Mouse (Mus musculus) layer of hippocampus, adult 18-20 months (tissue): ENCODE results near the gene Tmem254b. TPM values are rescaled to one million over a fixed set of nuclear protein-coding genes. Genes with fewer than 3 reads are reported as not detected.
"Not testable (repeated sequence)": the region's sequence is repeated elsewhere in the genome, so short reads cannot be mapped to it uniquely, and the experiment has no call there.

ENCODE experiments used
- DNase-seq, 2 experiments: peaks; one replicate each; pipeline ENCODE4 v3.0.0; 2022; ENCODE audit warnings: low spot score in 2 of 2
- long read RNA-seq: library from polyadenylated mRNA; stranded (forward); transcript quantifications from one replicate; pipeline ENCODE4 v2.0.0, GENCODE M21; 2021
- total RNA-seq, 2 experiments: library from RNA; stranded (reverse); gene quantifications; 2 replicates each; pipeline ENCODE4 v1.2.3; 2021

The Tmem254b gene
- total RNA-seq, result 10 to 100 TPM in 1 of 2 experiments, 1 to 10 TPM in 1; 9.5 to 10.9 TPM
- long read RNA-seq, transcript Tmem254b-201 (4 exons, 1,447 nt), result major isoform, 11 of 12 reads
- long read RNA-seq, partial matches to known transcripts, result 0 of 12 reads
- long read RNA-seq, other reads (novel, unspliced or antisense), result 1 of 12 reads

DNA sequence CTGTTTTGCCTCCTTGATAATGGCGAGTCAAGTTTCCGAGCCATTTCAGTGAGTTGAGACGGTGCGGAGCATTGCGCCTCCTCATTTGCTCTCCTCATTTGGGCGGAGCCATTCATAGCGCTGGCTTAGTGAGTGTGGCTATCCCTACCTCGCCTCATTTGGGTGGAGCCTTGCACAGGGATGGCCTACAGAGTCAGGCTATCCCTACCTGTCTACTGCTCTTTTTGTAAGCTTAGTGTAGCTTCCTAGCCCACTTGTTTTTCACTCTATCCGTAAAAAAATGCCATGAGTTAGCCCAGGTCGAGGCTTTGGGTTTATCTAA, at the start of gene Tmem254b:
Tmem254b (minus strand) TSS at position 116 of the 322 bp plus-strand sequence.
- not testable (repeated sequence) for DNase-seq

DNA sequence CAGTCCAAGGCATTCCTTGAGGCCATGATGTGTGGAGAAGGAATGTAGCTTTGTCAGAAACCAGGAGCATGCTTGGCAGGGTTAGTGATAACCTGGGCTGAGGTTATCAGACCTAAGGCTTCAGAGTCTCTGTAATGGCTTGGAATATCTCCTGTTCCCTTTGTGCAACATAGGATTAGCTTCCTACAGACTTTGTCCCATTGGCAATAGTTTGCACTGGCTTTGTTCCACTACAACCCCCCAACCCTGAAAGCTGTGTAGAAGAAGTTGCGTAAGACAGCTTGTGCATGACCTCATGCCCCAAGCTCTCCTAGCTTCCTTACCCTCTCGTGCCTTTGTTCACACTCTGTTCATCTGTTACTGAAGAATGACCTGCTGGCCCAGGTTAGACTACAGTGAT, 30.3 kb upstream of the Tmem254b start:
- DNase-seq, result not testable (repeated sequence)

DNA sequence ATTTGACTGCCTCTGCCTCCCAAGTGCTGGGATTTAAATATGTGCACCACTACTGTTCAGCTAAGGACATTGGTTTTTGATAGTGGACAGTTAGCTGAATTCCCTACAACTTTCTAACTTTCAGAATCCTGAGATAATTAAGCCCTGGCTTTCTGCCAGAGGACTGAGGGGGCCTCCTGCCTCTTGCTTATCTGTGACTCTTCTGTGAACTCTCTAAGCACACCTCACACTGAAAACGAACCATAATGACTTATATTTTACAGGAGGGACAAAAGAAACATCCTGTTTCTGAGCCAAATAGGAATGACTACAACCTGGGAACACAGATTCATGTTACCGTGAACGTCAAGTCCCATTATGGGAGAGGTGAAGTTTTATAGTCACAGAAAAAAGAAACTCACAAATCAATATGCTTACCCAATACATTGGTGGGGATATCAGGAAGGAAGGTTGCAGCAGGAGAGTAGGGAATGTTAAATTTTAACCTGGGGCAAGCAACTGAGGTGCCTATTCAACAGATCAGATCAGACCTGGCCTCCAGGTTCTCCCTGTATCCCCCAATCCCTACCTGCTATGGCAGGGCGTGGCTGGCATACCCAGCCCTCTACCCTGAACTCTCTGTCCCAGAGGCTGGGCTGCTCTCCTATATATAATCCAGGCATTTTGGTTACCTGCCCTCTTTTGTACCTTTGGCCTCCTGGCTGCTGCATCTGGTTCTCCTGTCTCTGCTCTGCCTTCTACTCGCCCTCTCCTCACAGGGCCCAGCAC, 9.6 kb upstream of the Tmem254b start:
- DNase-seq, result not testable (repeated sequence)

DNA sequence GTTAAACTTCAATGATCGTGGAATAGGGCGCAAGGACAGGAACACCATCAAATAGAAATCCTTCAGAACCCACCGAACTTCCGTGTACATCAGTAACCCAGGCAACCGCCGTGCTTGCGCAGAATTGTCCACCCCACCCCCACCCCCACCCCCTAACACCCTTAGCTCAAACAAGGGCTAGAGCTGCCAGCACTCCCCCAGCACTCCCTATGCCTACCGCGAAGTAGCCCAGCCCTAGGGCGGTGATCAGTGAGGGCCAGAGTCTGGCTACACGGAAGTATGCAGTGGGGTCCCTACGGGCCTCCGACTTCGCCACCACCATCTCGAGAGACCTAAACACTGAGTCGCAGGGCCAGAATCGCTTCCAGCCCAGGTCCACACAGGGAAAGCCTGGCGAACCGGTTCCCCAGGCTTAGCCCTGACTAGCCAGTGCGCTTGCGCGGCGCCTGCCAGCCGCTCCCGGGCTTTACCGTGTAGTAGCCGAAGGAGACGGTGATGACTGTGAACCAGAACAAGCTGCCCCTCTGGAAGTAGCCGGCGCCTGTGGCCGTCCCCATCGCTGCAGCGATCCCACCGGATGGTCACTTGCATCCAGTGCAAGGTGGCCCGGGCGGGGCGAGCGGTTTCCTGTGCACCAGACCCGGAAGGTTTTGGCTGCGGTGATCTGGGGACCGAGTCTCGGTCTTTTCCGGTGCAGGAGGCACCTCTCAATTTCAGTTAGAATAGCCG, 480 bp downstream of the Tmem254b start:
- DNase-seq, result not testable (repeated sequence)

DNA sequence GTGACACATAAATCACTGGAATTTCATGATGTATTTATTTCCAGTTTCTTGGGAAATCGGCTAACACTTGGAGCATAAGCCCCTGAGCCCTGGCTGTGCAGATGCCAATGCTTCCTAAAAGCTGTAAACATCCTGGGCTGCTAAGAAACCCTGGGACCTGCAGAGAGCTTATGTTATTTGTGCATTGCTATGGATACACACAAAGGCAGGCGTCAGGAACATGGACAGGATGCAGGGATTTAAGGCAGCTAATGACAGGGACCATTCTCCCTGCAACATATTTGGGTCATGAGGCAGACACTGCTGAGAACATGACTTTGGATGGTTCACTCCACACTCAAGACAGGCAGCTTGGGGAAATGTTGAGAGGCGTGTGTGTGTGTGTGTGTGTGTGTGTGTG, 9.0 kb downstream of the Tmem254b start:
- DNase-seq, result not testable (repeated sequence)

DNA sequence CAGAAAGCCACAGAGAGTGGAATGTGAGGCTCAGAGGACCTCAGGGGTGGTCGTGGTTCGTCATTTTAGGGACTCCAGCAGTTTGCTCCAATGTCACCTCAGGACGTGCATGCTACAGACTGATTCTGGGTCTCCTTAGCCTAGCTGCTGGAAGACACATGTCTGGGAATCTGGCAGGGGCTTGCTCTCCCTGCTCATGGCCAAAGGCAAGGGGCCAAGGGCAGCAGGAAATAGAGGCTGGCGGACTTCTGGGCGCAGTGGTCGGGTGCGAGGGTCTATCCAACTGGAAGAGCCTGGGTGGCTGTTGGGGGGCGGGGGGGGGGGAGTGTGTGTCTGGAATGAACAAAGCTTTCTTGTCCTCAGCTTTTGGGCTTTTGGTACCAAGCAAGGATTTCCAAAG, 18.5 kb downstream of the Tmem254b start:
- not testable (repeated sequence) for DNase-seq

DNA sequence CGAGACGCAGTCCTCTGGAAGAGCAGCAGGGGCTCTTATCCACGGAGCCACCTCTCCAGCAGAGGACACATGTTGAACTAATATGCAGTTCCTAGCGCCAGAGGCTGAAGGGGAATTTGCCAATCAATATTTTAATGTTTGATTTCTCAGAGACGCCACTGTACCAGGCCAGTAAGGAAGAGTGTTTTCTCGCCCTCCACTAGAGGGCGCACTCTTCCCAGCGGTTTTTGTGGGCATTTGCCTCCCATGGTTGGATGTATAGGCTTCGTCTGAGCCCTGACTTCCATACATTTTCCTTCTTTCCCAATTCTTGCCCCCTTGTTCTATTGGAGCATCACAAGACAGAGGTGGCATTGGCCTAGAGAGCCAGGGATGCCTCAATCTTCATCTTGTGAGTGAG, 20.2 kb downstream of the Tmem254b start:
- DNase-seq, result not testable (repeated sequence)

DNA sequence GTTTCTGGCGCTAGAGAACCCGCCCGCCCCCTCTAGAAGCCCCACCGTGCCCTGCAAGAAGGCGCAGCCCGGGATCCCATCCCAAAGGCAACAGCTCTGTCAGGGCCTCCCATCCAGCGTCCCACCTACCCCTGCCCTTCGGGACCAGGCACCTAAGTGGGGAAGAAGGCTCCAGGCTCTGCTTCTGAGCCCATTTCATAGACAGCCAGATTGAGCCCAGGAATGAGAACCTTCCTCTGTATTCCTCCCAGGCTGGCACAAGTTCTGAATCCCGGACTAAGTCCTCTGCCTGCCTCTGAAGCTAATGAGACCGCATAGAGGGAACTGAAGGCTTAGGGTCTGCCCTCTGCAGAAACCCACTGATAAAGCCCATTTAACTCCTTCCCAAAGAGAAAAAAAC, 24.5 kb downstream of the Tmem254b start, which contains the start of gene Plac9b:
Plac9b (minus strand) TSS at position 101 of the 400 bp plus-strand sequence.
- DNase-seq, result not testable (repeated sequence)

DNA sequence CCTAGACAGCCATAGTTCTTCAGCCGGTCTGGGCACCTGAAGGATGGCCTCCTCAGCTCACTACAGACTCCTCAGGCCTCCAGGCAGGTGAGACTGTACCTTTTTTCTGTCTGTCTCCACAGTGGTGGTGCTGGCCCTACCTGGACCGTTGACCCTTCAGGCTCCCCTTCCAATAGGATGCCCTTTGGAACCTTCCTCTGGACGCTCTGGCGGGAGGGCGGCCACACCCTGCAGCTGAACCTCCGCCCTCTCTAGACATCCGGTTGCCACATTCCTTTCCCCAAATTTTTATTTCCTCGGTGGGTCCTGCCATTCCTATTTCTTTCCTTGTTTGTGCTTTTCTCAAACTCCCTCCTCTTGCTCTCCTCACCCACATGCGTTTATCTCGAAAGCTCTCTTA, 25.2 kb downstream of the Tmem254b start:
- not testable (repeated sequence) for DNase-seq

DNA sequence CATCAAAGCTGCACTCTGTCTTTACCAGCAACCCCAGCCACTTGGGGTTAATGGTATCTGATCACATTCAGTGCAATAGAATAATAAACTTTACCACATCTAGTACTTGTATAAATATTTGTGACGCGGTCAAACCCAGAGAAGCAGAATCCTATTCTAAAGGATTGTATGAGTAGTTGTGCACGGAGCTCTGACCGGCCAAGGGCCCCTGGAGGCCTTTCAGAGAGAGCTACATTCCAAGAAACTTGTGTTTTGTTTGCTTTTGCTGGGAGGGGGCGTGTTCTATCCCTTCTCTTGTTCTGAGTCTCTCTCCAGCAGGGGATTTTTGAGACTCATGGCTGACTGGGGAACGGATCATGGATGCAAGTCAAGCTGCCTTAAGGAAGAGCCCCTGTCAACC, 31.8 kb downstream of the Tmem254b start:
- not testable (repeated sequence) for DNase-seq

DNA sequence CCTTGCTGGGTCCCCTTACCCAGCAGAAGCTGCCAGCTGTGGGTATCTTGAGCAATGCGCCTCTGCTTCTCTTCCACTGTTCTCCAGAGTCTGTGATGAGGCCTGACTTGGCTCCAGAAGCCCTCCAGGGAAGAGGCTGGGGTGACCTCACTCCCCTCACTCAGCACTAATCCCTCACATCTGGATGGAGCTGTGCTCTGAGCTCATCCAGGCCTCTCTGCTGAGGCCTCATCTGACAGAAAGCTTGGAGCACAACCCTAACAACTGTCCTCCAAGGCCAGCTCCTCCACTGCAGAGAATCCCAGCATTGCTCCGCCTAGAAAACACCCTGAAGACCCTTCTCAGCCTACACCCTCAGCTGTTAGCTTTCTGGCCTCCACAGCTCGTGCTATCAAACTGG, 32.9 kb downstream of the Tmem254b start:
- DNase-seq, result not testable (repeated sequence)

DNA sequence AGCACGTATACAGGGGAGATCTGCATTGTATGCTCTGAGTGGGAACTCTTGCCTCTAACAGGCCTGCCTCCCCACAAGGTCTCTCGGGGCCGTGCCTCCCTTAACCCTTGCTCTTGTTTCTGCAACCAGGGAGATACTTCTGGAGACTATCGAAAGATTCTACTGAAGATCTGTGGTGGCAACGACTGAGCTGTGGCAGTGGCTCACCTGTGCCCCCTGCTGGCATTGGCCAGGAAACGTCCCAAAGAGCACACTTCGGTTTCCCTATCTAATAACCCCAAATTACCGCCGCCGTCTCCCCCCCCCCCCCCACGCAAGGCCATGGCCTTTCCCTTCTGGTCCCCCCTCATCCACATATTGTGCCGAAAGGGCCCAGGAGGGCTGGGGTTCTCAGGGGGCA, 41.6 kb downstream of the Tmem254b start:
- not testable (repeated sequence) for DNase-seq

DNA sequence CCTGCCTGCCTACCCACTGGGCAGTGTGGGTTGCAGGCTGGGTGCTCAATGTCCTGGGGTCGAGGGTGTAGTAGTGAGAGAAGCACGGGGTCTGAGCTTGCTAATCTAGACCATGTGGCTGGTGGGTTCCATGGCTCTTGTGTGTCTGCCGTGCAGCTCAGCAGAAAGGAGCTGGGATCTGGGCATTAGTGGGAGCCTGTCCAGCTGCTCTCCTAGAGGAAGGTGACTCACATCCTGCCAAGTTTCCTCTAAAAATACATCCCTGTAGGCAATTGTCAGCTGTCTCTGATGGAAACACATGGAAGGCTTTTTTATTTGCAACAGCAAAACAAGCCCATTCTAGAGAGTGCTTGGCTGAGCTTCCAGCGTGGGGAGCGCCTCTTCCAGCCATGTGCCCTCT, 44.4 kb downstream of the Tmem254b start:
- not testable (repeated sequence) for DNase-seq

DNA sequence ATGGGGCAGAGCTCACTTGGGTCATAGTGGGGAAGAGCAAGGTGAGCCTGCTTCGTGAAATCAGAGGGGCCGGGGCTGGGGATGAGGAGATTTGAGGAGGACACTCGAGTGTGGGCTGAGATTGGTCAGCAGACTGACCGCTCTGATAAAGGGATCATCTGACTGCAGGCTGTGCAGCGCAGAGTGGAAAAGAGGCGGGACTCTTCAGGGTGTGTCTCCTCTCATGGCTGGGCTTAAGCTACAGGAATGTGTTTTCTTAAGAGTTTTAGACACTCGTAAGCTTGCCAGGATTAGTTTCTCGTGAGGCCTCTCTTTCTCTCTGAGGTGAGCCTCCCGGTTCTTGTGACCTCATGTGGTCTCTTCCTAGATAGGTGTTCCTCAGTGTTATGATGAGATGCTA, 45.7 kb downstream of the Tmem254b start:
- DNase-seq, result not testable (repeated sequence)

DNA sequence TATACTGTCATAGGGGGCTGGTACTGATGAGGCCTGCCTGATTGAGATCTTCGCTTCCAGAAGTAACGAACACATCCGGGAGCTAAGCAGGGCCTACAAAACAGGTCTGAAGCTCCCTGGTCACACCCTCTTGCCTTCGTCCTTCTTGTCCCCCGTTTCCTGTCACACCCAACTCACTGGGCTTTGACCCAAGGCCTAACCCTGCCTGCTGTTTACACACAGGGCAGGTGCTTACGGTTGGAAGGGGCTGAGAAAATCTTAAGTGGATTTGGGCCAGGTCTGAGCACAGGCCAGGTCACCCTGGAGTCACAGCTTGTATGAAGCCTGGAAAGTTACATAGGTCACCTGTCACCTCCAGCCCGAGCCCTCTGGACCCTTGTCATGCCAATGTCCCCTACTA, 50.8 kb downstream of the Tmem254b start:
- not testable (repeated sequence) for DNase-seq

Other genes with a start within 250 kb of the Tmem254b start
- under 1 TPM in 1 of 2 experiments, not detected in 1; 0.50 TPM for gene Duxbl1, start 228.5 kb downstream of the Tmem254b start, total RNA-seq
- 1 to 10 TPM; 1.9 to 3.7 TPM for gene Gm9780, start 164.3 kb downstream of the Tmem254b start, total RNA-seq
- 10 to 100 TPM; 17.4 to 17.6 TPM for gene Tmem254c, start 139.7 kb downstream of the Tmem254b start, total RNA-seq
- not detected for gene Cphx2, start 125.5 kb downstream of the Tmem254b start, total RNA-seq
- gene Cphx3, start 124.7 kb downstream of the Tmem254b start, total RNA-seq, result not detected
- gene Duxbl2, start 88.7 kb downstream of the Tmem254b start, total RNA-seq, result under 1 TPM in 1 of 2 experiments, not detected in 1; 0.91 TPM
- 1 to 10 TPM; 3.1 to 6.9 TPM for gene Plac9b, start 24.6 kb downstream of the Tmem254b start, total RNA-seq
- under 1 TPM in 1 of 2 experiments, not detected in 1; 0.92 TPM for gene Duxbl3, start 50.9 kb upstream of the Tmem254b start, total RNA-seq